Mouse (Mus musculus): ENCODE measurements around the gene Cyp2w1.

- TF ChIP-seq CTCF (IDR thresholded peaks at IDR 0.05) (no peak), POLR2A (IDR thresholded peaks at IDR 0.05; ENCODE audit: insufficient read depth, low read depth, low read length) (no peak)
These were observed 29.0 kb upstream of the Cyp2w1 start for GRCm38 (mm10) chr5:139323260-139323924.

All from heart, adult 2 months (tissue).